Mouse (Mus musculus): ENCODE measurements around the gene Odf3.

The Odf3 gene

DNA sequence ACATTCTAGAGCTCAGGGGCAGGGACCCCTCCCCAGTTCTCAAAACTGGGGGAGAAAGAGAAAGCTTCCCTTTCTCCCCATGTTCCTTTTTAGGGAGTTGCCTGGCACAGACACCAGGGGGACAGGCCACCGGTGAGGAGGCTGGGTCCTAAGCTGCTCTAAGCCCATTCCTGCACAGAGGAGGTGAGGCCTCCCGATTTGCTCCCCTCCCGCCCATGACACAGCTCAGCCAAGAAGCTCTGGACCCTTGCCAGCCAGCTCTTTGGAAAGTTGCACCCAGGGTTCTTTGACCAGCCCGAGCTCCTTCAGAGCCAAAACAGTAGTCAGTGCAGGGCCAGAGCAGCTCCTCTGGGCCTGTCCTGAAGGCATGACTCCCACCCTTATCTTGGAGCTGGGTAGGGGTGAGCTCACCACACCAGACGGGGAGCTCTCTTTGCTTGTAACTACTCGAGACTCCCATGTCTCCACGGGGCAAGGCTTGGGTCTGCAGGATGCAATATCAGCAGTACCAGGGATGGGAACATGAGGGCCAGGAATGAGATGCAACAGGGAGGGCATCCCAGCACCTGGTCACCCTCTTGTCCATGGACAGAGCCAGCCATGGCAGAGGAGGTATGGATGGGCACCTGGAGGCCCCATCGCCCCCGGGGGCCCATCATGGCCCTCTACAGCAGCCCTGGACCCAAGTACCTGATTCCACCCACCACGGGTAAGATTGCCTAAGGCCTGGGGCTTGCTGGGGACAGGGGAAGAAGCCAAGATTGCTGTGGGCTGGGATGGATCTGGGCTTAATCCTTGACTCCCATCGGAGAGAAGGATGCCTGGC, at the start of gene Odf3:
Gene Odf3 (plus strand): TSS at position 51 of the 826 bp plus-strand sequence.
- peak; percentile 24 for DNase-seq (ENCODE audit: inconsistent ontology term)

DNA sequence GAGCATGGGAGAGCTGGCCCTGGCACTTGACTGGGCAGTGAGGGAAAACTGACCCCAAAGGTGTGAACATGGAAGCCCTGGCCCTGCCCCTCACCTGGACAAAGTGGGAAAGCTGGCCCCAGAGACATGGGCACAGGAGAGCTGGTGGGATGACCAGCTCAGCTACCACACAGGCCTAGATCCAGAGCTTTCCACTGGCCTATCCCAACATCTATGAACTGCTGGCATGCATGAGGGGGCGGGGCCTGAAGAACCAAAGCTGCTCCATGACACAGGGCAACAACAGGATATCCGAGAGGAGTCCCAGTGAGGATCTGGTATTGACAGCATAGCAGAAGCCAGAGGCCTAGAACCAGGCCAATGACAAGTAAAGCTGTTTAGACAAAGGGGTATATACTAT, 49.4 kb upstream of the Odf3 start:
- DNase-seq (ENCODE audit: inconsistent ontology term), result no peak

DNA sequence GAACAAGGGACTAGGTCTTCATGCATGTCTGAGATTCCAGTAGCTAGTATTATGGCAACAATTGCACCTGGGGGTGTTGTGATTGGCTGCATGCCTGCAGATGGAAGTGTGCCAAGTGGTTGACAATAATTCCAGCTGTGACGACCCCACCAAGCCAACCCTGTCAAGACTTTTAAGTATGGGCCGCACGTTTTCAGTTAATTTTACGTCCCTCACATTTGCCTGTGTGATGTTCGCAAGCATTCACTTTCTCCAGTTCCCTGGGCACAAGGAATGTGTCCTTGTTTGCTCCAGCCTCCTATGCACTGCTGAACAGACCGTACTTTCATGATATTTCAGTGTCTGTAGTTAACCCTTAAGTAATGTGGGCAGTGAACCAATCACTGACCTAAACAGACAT, 45.0 kb upstream of the Odf3 start:
- DNase-seq (ENCODE audit: inconsistent ontology term), result peak; percentile 14

DNA sequence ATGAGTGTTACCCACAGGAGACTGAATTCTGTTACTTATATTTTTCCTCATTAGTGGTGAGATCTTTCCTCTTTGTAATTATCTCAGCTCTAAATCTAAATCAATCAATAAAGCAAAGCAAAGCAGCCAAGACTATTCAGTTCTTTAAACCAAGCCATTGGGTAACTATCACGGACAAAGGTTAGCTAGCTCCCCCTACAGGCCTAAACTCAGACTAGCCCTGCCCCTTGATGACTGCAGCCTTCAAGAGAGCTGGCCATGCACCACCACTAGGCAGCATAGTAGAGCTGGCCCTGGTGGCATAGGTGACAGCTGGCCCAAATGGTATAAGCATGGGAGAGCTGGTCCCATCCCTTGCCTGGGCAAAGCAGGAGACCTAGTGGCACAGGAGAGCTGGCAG, 41.9 kb upstream of the Odf3 start:
- no peak for DNase-seq (ENCODE audit: inconsistent ontology term)

DNA sequence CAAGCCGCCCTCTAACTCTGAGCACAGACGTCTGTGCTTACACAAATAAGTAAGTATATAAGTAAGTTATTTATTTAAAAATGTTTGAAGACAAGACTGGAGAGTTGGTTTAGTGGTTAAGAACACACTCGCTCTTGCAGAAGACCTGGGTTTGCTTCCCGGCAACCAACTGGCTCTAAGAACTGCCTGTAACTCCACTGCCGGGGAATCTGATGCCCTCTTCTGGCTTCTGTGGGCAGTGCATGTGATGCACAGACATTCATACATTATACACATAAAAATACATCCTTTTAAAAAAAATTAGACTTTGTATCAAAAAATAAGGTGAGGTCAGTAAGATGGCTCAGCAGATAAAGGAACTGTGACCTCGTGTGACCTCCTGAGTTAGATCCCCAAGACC, 37.1 kb upstream of the Odf3 start:
- no peak for DNase-seq (ENCODE audit: inconsistent ontology term)

DNA sequence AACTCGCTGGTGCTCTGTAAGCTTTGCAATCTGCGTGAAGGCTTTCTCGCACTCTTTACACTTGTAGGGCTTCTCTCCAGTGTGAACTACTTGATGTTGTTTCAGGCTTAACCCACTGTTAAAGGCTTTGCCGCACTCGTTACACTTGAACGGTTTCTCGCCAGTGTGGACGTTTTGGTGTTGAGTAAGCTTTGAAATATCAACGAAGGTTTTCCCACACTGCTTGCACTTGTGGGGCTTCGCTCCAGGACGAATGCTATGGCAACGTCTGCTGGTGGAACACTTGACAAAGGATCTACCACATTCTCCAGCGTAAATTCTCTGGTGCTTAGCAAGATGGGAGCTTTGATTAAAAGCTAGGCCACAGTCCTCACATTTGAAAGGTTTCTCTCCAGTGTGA, 35.9 kb upstream of the Odf3 start:
- DNase-seq (ENCODE audit: inconsistent ontology term), result no peak

DNA sequence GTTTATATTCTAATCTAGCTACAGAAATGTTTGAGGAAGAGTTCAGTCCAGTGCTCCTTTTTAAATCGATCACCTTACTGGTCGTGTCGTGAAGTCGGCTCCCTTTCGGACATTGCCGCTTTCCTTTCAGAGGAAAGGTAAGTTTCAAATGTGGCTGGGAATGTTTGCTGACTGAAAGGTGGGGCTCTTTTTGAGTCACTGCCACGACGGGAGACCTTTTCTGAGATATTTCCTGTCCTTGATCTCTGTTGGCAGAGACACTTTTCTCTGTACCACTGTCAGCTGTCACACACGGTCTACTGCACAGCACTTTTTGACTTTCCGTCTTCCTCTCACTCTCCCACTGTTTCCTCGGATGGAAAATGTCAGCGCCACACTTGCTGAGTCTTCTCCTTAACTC, 34.8 kb upstream of the Odf3 start:
- no peak for DNase-seq (ENCODE audit: inconsistent ontology term)

DNA sequence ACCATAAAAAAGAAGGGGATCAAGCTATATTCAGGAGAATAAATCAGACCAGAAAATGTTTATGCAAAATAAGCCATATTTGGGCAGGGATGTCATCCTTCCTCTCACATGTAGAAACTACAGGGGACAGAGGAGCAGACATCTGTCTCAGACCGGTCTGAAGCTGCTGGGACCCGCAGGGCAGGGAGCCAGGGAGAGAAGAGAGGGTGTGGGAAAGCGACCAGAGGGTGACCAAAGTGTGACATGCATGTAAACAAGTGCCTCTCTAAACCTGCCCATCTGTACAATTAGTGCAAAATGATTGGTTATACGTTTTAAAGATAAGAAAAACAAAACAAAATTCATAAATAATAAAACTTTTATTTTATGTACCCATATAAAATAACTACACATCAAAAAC, 27.4 kb upstream of the Odf3 start:
- DNase-seq (ENCODE audit: inconsistent ontology term), result no peak

DNA sequence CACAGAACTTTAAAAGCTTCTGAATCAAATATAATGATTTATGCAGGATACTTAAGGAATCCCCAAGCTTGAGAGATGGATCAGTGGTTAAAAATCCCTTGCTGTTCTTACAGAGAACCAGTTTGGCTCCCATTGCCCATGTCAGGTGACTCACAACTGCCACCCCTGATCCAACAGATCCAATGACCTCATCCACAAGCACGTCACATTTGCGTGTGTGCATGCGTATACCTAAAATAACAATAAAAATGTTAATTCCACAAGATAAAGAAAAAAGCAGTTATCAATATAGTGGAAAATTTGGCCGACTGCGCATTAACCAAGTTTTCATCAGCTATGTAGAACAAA, 26.3 kb upstream of the Odf3 start:
- peak; percentile 8 for DNase-seq (ENCODE audit: inconsistent ontology term)

DNA sequence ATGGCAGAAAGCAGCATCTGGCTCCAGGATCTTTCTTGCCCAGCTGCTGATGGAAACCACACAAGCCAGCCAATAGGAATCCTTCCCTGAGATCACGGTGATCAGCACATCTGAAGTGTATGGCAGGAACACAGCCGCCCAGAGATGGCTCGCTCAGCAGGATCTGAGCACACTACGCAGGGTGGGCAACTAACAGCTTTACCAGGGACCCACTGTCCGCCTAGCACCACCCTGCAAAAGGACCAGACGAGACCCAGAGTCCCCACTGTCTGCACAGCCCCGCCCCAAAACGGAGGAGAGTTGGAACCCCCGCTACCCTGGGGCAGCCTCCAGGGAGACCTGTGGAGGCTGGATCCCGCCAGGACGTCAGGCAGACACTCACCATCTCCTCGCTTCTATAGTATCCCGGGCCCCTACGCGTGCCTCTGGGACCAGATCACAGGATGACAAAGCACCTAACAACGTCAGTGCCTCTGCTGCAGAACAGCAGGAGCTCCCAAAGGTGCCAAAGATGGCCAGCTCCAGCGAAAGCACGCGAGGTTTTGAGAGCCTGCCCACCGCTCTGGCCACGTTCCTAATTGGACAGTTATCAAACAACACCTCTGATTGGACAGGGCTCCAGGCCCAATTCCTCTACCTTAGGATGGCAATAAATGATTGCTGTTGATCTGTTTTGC, 25.8 kb upstream of the Odf3 start, which contains the start of gene Zfp941:
Gene Zfp941 (minus strand): TSS at position 526 of the 677 bp plus-strand sequence.
- peak; percentile 81 for DNase-seq (ENCODE audit: inconsistent ontology term)

DNA sequence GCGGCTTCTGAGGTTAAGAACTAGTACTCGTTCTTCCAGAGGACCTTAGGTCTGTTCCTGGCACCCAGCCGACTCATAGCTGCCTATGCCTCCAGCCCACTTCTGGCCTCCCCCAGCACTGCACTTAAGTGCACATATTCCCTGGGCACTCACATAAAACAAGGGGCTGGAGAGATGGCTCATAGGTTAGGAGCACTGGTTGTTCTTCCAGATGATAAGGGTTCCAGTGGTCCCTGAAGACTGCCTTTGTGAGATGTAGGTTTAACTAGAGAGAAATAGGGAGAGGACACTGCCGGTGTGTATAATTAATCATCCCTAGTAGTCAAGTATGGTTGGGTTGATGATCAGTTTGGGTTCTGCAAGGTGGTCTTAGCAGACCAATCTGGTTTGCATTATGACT, 24.9 kb upstream of the Odf3 start:
- no peak for DNase-seq (ENCODE audit: inconsistent ontology term)

DNA sequence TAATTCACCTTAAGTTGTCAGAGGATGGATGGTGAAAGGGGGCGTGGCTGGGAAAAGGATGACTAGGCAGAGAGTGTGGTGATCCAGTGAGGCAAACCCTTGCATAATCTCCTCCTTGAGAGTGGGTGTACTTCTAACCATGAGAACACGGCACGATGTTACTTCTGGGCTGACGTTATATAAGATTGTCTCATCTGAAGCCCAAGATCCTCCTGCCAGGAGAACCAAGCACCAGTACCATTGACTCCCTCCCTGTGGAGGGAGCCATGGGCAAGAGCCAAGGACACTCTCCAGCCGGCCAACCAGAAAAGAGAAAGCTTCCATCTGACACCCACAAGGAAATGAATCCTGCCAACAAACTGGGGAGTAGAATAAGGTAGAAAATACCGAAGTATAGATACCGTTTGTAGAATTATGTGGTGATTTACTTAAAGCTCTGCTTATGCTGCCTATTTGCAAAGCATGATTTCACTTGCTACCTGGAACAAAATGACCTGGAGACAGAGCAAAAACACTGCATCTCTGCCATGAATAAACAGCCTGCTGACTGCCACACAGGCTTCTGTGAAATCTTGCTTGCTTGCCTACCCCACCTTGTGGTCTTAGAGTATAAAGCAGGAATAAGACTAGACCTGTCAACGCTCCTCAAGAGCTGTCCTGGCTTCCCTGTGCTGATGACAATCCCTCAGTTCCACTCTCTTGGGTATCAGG, 19.3 kb upstream of the Odf3 start:
- DNase-seq (ENCODE audit: inconsistent ontology term), result peak; percentile 30

DNA sequence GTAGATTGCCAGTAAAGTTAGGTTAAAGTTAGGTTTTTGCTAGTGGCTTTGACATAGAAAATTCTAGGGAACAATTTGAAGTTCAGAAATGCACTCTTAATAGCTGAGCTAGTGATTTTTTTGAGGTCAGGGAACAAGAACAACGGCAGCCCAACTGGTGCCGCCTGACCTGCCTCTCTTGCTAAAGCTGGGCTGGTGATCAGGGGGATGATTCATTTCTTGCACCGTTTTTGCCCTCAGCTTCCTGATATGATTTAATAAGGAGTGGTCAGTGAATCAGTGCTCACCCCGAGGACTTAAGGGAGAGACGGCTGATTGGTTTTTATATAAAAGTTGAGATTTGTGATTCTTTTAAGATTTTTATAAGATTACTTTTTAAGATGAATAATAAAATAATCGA, 16.2 kb upstream of the Odf3 start:
- peak; percentile 64 for DNase-seq (ENCODE audit: inconsistent ontology term)

DNA sequence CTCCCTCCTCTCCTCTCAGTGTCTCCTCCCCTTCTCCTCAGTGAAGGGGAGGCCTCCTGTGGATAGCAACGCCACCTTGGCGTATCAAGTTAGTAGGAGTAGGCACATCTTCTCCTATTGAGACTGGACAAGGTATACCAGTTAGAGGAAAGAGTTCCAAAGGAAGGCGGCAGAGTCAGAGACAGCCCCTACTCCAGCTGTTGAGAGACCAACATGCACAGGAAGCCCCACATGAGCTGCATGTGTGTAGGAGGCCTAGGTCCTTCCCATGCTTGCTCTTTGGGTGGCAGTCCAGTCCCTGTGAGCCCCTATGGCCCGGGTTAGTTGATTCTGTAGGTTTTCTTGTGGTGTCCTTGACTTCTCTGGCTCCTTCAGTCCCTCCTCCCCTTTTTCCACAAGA, 14.3 kb upstream of the Odf3 start:
- no peak for DNase-seq (ENCODE audit: inconsistent ontology term)

DNA sequence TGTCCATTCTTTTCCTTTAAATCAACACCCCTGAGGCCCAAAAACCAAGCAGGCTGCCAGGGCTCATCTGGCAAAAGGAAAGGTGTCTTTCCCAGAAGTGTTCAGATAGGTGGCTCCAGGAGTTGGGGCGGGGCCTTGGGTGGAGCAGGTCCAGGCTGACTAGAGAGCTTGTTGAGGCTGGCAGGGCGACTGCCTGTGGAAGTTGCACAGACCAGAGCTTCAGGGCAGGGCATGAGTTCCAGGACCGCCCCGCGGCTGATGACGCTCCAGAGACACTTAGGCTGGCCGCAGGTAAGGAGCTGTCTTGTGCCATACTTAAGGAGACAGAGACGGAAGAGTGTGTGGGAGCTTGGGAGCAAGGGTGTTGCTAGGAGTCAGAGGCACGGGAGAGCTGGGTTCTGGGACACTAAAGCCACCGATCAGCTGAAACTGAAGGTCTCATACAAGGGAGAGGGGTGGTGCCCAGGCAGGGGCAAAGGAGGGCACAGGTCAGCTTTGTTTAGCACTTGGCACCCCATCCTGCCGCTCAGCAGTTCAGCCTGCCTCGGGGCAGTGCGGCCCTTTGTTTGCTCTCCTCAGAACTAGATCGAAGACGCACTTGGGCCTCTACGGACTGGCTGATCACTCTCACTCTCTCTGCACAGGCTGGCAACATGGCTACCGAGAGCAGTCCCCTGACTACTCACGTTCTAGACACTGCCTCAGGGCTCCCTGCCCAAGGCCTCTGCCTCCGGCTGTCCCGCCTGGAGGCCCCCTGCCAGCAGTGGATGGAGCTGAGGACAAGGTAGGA, 12.4 kb upstream of the Odf3 start, which contains the start of gene Urah:
Gene Urah (plus strand): TSS at position 51 of the 790 bp plus-strand sequence.
- DNase-seq (ENCODE audit: inconsistent ontology term), result no peak

DNA sequence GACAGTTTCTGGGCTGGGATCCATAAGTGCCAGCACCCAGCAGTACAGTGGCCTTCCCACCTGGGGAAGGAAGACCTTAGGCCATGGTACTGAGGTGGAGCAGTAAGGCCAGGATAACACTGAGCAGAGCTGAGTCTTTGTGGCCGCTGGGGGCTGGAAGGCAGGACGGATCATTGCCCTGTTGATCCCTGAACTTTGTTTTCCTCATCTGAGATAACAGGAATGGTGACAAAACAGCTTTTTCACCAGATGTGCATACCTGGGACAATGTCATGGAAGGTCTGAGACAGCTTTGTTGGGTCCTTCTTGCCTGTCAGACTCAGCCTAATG, 11.9 kb upstream of the Odf3 start:
- DNase-seq (ENCODE audit: inconsistent ontology term), result no peak

DNA sequence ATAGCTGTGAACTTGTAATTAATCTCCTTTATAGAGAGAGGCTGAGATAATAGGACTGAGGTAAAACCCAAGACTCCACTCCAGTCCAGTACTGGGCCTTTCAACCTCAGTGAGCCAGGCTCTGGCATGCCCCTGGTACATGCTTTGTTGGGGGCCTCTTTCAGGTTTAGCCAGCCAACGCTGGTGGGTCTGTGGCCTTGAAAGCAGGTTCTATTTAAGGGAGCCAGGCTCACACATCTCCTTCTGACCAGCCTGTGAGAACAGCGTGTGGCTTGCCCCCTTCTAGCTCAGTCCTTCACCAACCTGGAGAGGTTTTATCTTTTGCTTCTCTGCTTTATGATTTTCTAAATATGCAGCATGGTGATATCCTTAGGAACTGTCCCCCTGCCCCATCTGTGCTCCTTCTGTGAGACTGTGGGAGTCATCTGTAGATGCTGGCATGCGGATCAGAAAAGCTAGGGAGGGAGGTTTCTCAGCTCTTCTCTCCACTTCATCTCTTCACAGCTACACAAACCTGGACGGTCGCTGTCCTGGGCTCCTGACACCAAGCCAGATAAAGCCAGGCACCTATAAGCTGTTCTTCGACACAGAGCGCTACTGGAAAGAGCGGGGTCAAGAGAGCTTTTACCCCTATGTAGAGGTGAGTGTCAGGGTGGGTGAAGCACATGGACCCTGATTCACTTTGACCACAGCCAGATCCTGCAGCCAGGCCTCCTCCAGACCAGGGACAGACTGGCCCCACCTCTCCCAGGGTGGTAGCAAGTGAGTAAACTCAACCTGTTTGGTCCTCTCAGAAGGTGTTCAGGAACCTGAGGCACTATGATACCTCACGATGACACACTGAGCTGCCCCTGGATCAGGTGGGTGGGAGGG, 11.1 kb upstream of the Odf3 start:
- no peak for DNase-seq (ENCODE audit: inconsistent ontology term)

DNA sequence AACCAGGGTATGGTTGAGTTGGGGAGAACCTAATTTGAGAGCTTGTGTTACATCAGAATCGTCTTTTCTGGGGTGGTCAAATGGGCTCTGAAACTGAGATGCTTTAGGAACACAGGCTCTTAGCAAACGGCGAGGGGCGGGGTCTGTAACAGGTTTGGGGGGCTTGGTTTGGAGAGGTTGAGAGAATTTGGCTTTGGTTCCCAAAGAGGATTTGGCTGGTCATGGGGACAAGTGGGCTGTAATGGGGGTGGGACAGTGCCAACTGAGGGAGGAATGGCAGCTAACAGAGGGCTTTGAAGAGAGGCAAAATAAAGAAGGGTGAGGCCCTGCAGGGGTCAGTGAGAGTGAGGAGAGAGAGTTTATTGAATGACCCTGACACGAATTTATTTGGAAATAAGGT, 8.0 kb upstream of the Odf3 start:
- DNase-seq (ENCODE audit: inconsistent ontology term), result no peak

DNA sequence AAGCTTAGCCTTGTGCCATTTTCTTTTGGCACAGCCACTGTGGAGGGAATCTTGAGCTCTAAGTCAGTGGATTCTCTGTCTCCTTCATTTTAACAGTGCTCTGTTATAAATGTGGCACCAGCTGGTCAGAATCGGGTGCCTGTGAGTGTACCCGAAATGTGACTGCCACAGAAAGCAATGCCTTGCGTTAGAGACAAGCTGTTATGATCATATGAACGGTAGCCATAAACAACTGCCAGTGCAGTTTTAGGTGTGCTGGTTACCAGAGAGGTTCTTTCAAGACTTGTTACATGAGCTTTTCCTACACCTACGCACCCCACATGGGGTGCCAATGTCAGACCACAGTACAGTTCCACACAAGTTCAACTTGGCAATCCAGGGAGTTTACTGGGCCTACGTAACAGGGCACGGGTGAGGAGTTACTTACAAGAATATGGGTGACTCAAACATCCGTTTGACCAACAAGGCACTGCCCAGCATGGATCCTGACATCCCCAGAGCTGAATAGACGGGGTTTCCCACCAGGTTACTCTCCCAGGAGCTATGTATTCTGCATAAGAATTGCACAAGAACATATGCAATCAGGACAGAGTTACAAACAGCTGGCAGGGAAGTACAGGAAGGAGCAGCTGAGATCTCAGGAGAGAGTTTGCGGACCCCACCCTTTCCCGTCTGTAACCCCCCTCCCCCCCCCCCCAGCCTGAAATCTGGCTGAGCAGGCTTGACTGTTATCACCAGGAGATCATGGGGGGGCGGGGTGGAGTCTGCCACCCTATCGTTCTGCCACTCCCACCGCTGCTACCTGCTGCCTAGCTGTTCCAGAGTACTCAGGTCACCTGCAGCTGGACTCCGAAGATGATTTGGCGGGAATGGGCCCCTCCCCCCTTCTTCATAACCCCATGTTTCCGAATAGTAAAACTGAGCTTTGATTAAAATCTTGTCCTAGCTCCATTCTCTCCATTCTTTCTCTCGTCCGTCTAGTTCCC, 6.6 kb upstream of the Odf3 start:
- DNase-seq (ENCODE audit: inconsistent ontology term), result no peak

DNA sequence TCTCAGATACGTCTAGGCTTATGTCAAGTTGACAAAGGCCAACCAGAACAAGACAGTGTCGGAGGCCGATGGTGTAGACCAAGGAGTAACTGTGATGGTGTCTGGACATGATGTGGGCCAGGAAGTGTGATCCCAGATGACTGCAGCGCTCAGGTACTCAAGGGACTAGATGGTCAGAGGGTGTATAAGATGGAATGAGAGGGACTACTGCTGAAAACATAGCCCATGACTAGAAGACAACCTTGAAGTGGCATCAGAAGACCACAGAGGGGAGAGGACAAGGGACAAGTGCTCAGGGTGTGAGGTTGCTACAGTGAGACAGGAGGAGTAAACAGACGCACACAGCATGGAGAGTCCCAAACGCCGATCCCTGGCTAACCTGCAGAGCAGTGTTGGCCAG, 3.8 kb upstream of the Odf3 start:
- DNase-seq (ENCODE audit: inconsistent ontology term), result no peak

Measured in Muller cell, postnatal 12 days (primary cell).